In genomic region chr1:177731973-177732372, GRCm38 (mm10) we compare ENCODE assay signal across 37 mouse cellular contexts. TPM values are rescaled to one million over a fixed set of nuclear protein-coding genes. Genes with fewer than 3 reads are reported as not detected.
"Had no signal": no experiment of that assay in that cellular context is flagged by ENCODE, and none has a peak within 500 bp of the region (broad histone marks: within the 10 kb centered on the region; RNA-seq: fewer than 3 reads in every experiment).

No protein-coding gene starts in this region.

- H3K36me3 ChIP-seq: heart, embryonic 10.5 days; heart, embryonic 12.5 days; intestine, embryonic 15.5 days; kidney, embryonic 15.5 days; limb, embryonic 10.5 days; limb, embryonic 12.5 days had no signal

- H3K27me3 ChIP-seq: heart, embryonic 12.5 days; intestine, embryonic 15.5 days; kidney, embryonic 15.5 days; limb, embryonic 12.5 days had no signal

- H3K9ac ChIP-seq: heart, embryonic 12.5 days; hindbrain, embryonic 14.5 days; intestine, embryonic 15.5 days; kidney, embryonic 15.5 days; limb, embryonic 12.5 days had no signal

- H3K4me3 ChIP-seq: gastrocnemius, adult 2 months; heart, embryonic 10.5 days; heart, embryonic 12.5 days; intestine, embryonic 15.5 days; kidney, embryonic 15.5 days; left cerebral cortex, adult 2 months; limb, embryonic 10.5 days; limb, embryonic 12.5 days had no signal

- H3K27ac ChIP-seq: gastrocnemius, adult 2 months; heart, embryonic 10.5 days; hindbrain, embryonic 14.5 days; intestine, embryonic 15.5 days; kidney, embryonic 15.5 days; kidney, postnatal 0 days; left cerebral cortex, adult 2 months; limb, embryonic 10.5 days; limb, embryonic 12.5 days had no signal

- ATAC-seq: hindbrain, embryonic 16.5 days; inflammation-experienced regulatory T-cells, adult 6 months; intestine, embryonic 15.5 days; intestine, postnatal 0 days had no signal

- DNase-seq: gastrocnemius, adult 2 months; gastrocnemius, postnatal 14 days; gastrocnemius, postnatal 36 days; heart, adult 18-20 months; heart, postnatal 10 days; heart, postnatal 36 days; kidney, adult 18-20 months; kidney, adult 8-10 months; kidney, postnatal 14 days; kidney, postnatal 36 days; layer of hippocampus, adult 9-11 months; liver had no signal

- H3K4me1 ChIP-seq: intestine, embryonic 15.5 days; limb, embryonic 10.5 days; limb, embryonic 12.5 days had no signal

- H3K9me3 ChIP-seq: kidney, embryonic 15.5 days; limb, embryonic 10.5 days had no signal

- H3K4me2 ChIP-seq: heart, embryonic 12.5 days; hindbrain, embryonic 14.5 days; intestine, embryonic 15.5 days; kidney, embryonic 15.5 days; limb, embryonic 12.5 days; liver, embryonic 11.5 days had no signal

RNA-seq across cellular contexts. Expression of gene 1700016C15Rik, which starts 2.4 kb away (rescaled TPM):
- total RNA-seq: gastrocnemius, adult 2 months; heart, adult 18-20 months; heart, adult 8-10 months; heart, postnatal 10 days; heart, postnatal 36 days; hematopoietic stem cell, adult 5-6 weeks; layer of hippocampus, adult 18-20 months; layer of hippocampus, adult 8-10 months; layer of hippocampus, postnatal 14 days; left cerebral cortex, adult 2 months; left cerebral cortex, postnatal 14 days; left cerebral cortex, postnatal 36 days had no signal
- polyA plus RNA-seq: frontal cortex, adult 2 months; heart, embryonic 10.5 days; heart, embryonic 12.5 days; heart, embryonic 14.5 days; heart, embryonic 16.5 days; hindbrain, embryonic 11.5 days; hindbrain, embryonic 14.5 days; hindbrain, embryonic 16.5 days; limb, embryonic 10.5 days; limb, embryonic 12.5 days; limb, embryonic 14.5 days; liver, embryonic 11.5 days had no signal
